Mouse (Mus musculus): ENCODE results near the gene Foxj2.

- TF ChIP-seq CEBPB (IDR thresholded peaks at IDR 0.05; ENCODE audit: insufficient read depth, poor library complexity, severe bottlenecking) (no peak), TCF12 (IDR thresholded peaks at IDR 0.05; ENCODE audit: insufficient read depth, poor library complexity, severe bottlenecking) (no peak), MYOD1 (IDR thresholded peaks at IDR 0.05; ENCODE audit: control insufficient read depth in 1 of 3, insufficient read length in 2 of 3, low read depth in 2 of 3) (no peak), POLR2A (IDR thresholded peaks at IDR 0.05; ENCODE audit: insufficient read length, low read depth) (no peak), POLR2AphosphoS2 (IDR thresholded peaks at IDR 0.05; ENCODE audit: insufficient read length, low read depth) (no peak), E2F4 (IDR thresholded peaks at IDR 0.05; ENCODE audit: insufficient read depth) (no peak), MYOG (IDR thresholded peaks at IDR 0.05; ENCODE audit: control insufficient read depth in 1 of 3, insufficient read depth in 1 of 3, insufficient read length in 2 of 3, low read depth in 2 of 3) (no peak), USF1 (IDR thresholded peaks at IDR 0.05; ENCODE audit: low read depth) (no peak), SRF (IDR thresholded peaks at IDR 0.05; ENCODE audit: control insufficient read depth, insufficient read length, low read depth) (no peak)
Observed at GRCm38 (mm10) chr6:122800640-122801300, 18.9 kb upstream of the Foxj2 start.
